Mouse (Mus musculus): ENCODE measurements around the gene Gm31571.
"Not testable (repeated sequence)": the region's sequence is repeated elsewhere in the genome, so short reads cannot be mapped to it uniquely, and the experiment has no call there.

Gene Gm31571

DNA sequence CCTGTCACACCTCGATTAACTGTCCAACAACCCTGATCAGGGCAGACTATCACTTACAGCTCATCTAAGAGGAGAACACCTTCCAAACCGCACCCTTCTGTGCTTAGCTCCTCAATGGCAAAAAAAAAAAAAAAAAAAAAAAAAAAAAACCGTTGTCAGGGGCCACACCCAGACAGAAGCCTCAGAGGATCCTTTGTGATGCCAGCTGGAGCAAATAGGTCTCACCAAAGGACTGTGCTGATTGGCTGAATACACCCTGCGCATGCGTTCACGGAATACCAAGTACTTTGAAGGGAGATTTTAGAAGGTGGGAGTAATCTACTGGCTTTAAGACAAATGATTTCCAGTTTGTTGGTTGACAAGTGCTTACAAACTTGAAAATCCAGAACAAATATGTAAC, at the start of gene Gm31571:
Gm31571 (minus strand) TSS at position 101 of the 400 bp plus-strand sequence.
- not testable (repeated sequence) for DNase-seq

Measured in thymus, postnatal 14 days (tissue).